Mouse (Mus musculus) hindbrain, postnatal 0 days (tissue): ENCODE measurements around the gene Gm10184. TPM values are rescaled to one million over a fixed set of nuclear protein-coding genes. Genes with fewer than 3 reads are reported as not detected.

Experiments
- ATAC-seq: fragments of 200-750 bp; cut with Nextera tagmentation; 2 replicates; pipeline ENCODE4 v1.8.0; 2017; ENCODE audit warnings: mild to moderate bottlenecking, moderate TSS enrichment, moderate library complexity
- DNase-seq: peaks from one replicate; pipeline ENCODE4 v3.0.0-alpha.2; 2015; ENCODE audit warnings: low spot score
- H3K27ac ChIP-seq: fragments of 300-500 bp; sonication (generic); 2 replicates; pipeline ENCODE4 v1.5.1; 2014; ENCODE audit warnings: mild to moderate bottlenecking
- H3K27me3 ChIP-seq: fragments of 300-500 bp; sonication (generic); 2 replicates; pipeline ENCODE4 v1.6.1; 2014; ENCODE audit warnings: low read length, mixed read lengths; ENCODE audit not compliant: insufficient read depth
- H3K36me3 ChIP-seq: fragments of 300-500 bp; sonication (generic); 2 replicates; pipeline ENCODE4 v1.6.1; 2014; ENCODE audit warnings: low read length, mixed read lengths; ENCODE audit not compliant: insufficient read depth
- H3K4me1 ChIP-seq: fragments of 300-500 bp; sonication (generic); 2 replicates; pipeline ENCODE4 v1.6.1; 2014; ENCODE audit warnings: antibody characterized with exemption, low read length, mixed read lengths; ENCODE audit not compliant: insufficient read depth
- H3K4me2 ChIP-seq: fragments of 300-500 bp; sonication (generic); 2 replicates; pipeline ENCODE4 v1.6.1; 2014; ENCODE audit warnings: low read depth, mild to moderate bottlenecking, low read length, moderate library complexity, mixed read lengths
- H3K4me3 ChIP-seq: fragments of 300-500 bp; sonication (generic); 2 replicates; pipeline ENCODE4 v1.5.1; 2014; ENCODE audit warnings: low read length
- H3K9ac ChIP-seq: fragments of 300-500 bp; sonication (generic); replicated peaks from 2 replicates; pipeline ENCODE4 v1.6.1; 2014; ENCODE audit warnings: mild to moderate bottlenecking, low read length, moderate library complexity, mixed read lengths
- H3K9me3 ChIP-seq: fragments of 300-500 bp; sonication (generic); 2 replicates; pipeline ENCODE4 v1.6.1; 2016; ENCODE audit warnings: low read length, mixed read lengths
- CTCF ChIP-seq: IDR thresholded peaks from 2 replicates; pipeline ENCODE4 v1.5.1; 2016; ENCODE audit warnings: antibody characterized with exemption, control low read depth, low read depth
- WGBS: fragments of 180-500 bp; shearing (Covaris S2); extraction: QIAGEN DNeasy Blood & Tissue Kit; methylation state at CpG from one replicate; pipeline ENCODE4 v1.1.7; 2014; 5-methylcytosine and 5-hydroxymethylcytosine counted together
- polyA plus RNA-seq: library from polyadenylated mRNA; unstranded; fragments of >200 nt; fragmentation: Nextera tagmentation; extraction: Ambion mirVana; gene quantifications from 2 replicates; pipeline ENCODE4 v1.2.1, GENCODE M21; 2015
- total RNA-seq: library from RNA; depleted of rRNA; stranded (reverse); fragments of >200 nt; gene quantifications from 2 replicates; pipeline ENCODE4 v1.2.3, GENCODE M21; 2014

Gm10184 gene
- total and polyA plus RNA-seq, 2 experiments from 2014 or later, result 2.7 to 14.7 TPM

- no peak for ATAC-seq
- no peak overlapping the region for H3K4me2 ChIP-seq
- 50% methylated on average over 3 of the region's 3 CpGs for WGBS
- H3K4me1 ChIP-seq, result no peaks in the 10 kb centered on the region
- no peaks in the 10 kb centered on the region for H3K9me3 ChIP-seq
- H3K27ac ChIP-seq, result no peak overlapping the region
- no peaks in the 10 kb centered on the region for H3K27me3 ChIP-seq
- no peak overlapping the region for H3K9ac ChIP-seq
- no peak for DNase-seq
- no peak for TF ChIP-seq CTCF
- no peaks in the 10 kb centered on the region for H3K36me3 ChIP-seq
- H3K4me3 ChIP-seq, result no peak overlapping the region
These were observed 45.3 kb downstream of the Gm10184 start for GRCm38 (mm10) chr17:89864996-89865395.
